Comparison of ENCODE assay signal across 10 mouse cellular contexts in the genomic region with DNA sequence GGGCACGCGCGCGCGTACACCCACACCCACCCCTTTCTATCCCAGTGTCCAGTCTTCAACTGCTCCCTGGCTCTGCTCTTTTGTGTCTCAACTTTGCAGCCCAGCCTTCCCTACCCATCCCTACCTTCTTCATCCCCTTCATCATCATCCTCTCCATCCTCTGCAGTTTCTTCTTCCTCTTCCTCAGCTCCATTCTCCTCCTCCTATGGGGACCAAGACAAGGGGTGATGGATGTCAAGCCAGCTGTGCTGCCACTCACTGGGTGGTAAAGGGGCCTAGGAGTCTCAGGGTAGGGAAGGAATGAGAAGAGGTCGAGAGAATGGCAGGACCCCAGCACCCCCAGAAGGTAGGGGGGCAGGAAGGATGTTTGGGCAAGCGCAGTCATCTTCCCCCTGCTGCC. TPM values are rescaled to one million over a fixed set of nuclear protein-coding genes. Genes with fewer than 3 reads are reported as not detected.
DNase-seq lines count a peak whose midpoint lies in the region; ATAC-seq and TF ChIP-seq lines count a peak whose summit lies in the region.
"Had no signal": no experiment of that assay in that cellular context is flagged by ENCODE, and none has a peak within 500 bp of the region (broad histone marks: within the 10 kb centered on the region; RNA-seq: fewer than 3 reads in every experiment).

No protein-coding gene starts in this region.

- no peak for TF ChIP-seq CTCF in kidney, postnatal 0 days (IDR thresholded peaks at IDR 0.05; ENCODE audit: low read depth)

- no peak overlapping the region for H3K27ac ChIP-seq in kidney, postnatal 0 days
- H3K27ac ChIP-seq in embryonic facial prominence, embryonic 13.5 days = peak overlapping the region; percentile 100; the same call in 1 of the 2 replicates
- H3K27ac ChIP-seq in hindbrain, embryonic 11.5 days (ENCODE audit: low read depth, low read length) = peak overlapping the region; percentile 55
- H3K27ac ChIP-seq in midbrain, embryonic 14.5 days (replicated peaks; ENCODE audit: low read depth, low read length) = peak overlapping the region; percentile 100

- ATAC-seq in kidney, postnatal 0 days (replicated peaks; ENCODE audit: low FRiP score, low read depth) = no peak
- no peak for ATAC-seq in embryonic facial prominence, embryonic 13.5 days (ENCODE audit: insufficient number of reproducible peaks, insufficient read depth, low FRiP score, low TSS enrichment, low read depth)
- no peak for ATAC-seq in hindbrain, embryonic 11.5 days (ENCODE audit: low FRiP score)
- no peak for ATAC-seq in midbrain, embryonic 14.5 days (ENCODE audit: low FRiP score, low TSS enrichment)
- ATAC-seq: inflammation-experienced regulatory T-cells, adult 6 months had no signal

- H3K9ac ChIP-seq in kidney, postnatal 0 days (ENCODE audit: low read depth, low read length) = no peak overlapping the region
- peak overlapping the region; percentile 99; the same call in 1 of the 2 replicates for H3K9ac ChIP-seq in embryonic facial prominence, embryonic 13.5 days
- H3K9ac ChIP-seq in hindbrain, embryonic 11.5 days (ENCODE audit: low read depth, low read length) = peak overlapping the region; percentile 12; the same call in 1 of the 2 replicates
- peak overlapping the region; percentile 100 for H3K9ac ChIP-seq in midbrain, embryonic 14.5 days (replicated peaks; ENCODE audit: low read length)

- H3K4me2 ChIP-seq in kidney, postnatal 0 days (ENCODE audit: low read length) = peak overlapping the region; percentile 84; the same call in 1 of the 2 replicates
- peak overlapping the region; percentile 91 for H3K4me2 ChIP-seq in embryonic facial prominence, embryonic 13.5 days
- peak overlapping the region; percentile 90 for H3K4me2 ChIP-seq in hindbrain, embryonic 11.5 days (replicated peaks; ENCODE audit: low read depth, low read length)
- peak overlapping the region; percentile 99 for H3K4me2 ChIP-seq in midbrain, embryonic 14.5 days (ENCODE audit: low read length)

- H3K27me3 ChIP-seq in kidney, postnatal 0 days (ENCODE audit: insufficient read depth, low read length) = no peaks in the 10 kb centered on the region
- peaks cover 13% of the 10 kb centered on the region for H3K27me3 ChIP-seq in embryonic facial prominence, embryonic 13.5 days
- peaks cover 5% of the 10 kb centered on the region; the same call in 1 of the 2 replicates for H3K27me3 ChIP-seq in hindbrain, embryonic 11.5 days (ENCODE audit: control insufficient read depth, insufficient read depth, low read length)
- H3K27me3 ChIP-seq in midbrain, embryonic 14.5 days (ENCODE audit: control insufficient read depth, insufficient read depth, low read length) = no peaks in the 10 kb centered on the region

- no peak overlapping the region for H3K4me3 ChIP-seq in kidney, postnatal 0 days (replicated peaks; ENCODE audit: low read depth, low read length)
- H3K4me3 ChIP-seq in embryonic facial prominence, embryonic 13.5 days = peak overlapping the region; percentile 91; the same call in 1 of the 2 replicates
- H3K4me3 ChIP-seq in hindbrain, embryonic 11.5 days (ENCODE audit: low read depth, low read length) = peak overlapping the region; percentile 88
- peak overlapping the region; percentile 94 for H3K4me3 ChIP-seq in midbrain, embryonic 14.5 days (replicated peaks; ENCODE audit: low read depth, low read length)

- H3K4me1 ChIP-seq in kidney, postnatal 0 days (replicated peaks; ENCODE audit: insufficient read depth, low read length) = peaks cover 34% of the 10 kb centered on the region
- H3K4me1 ChIP-seq in embryonic facial prominence, embryonic 13.5 days = peaks cover 66% of the 10 kb centered on the region
- peaks cover 26% of the 10 kb centered on the region for H3K4me1 ChIP-seq in hindbrain, embryonic 11.5 days (replicated peaks; ENCODE audit: control insufficient read depth, insufficient read depth, low read length)
- peaks cover 49% of the 10 kb centered on the region for H3K4me1 ChIP-seq in midbrain, embryonic 14.5 days (ENCODE audit: control insufficient read depth, insufficient read depth, low read length)

- no peaks in the 10 kb centered on the region for H3K9me3 ChIP-seq in kidney, postnatal 0 days (replicated peaks; ENCODE audit: low read length)
- no peaks in the 10 kb centered on the region for H3K9me3 ChIP-seq in embryonic facial prominence, embryonic 13.5 days
- H3K9me3 ChIP-seq in hindbrain, embryonic 11.5 days (ENCODE audit: control insufficient read depth, low read length) = no peaks in the 10 kb centered on the region
- H3K9me3 ChIP-seq in midbrain, embryonic 14.5 days (ENCODE audit: control insufficient read depth, low read length) = no peaks in the 10 kb centered on the region

- peaks cover 20% of the 10 kb centered on the region for H3K36me3 ChIP-seq in kidney, postnatal 0 days (ENCODE audit: insufficient read depth, low read length)
- H3K36me3 ChIP-seq in embryonic facial prominence, embryonic 13.5 days = peaks cover 28% of the 10 kb centered on the region
- 0 out of 2 replicates have a peak, but pooled peaks cover 4% of the 10 kb centered on the region for H3K36me3 ChIP-seq in hindbrain, embryonic 11.5 days (ENCODE audit: control insufficient read depth, insufficient read depth, low read length)
- peaks cover 27% of the 10 kb centered on the region for H3K36me3 ChIP-seq in midbrain, embryonic 14.5 days (ENCODE audit: control insufficient read depth, insufficient read depth, low read length)

- 86% methylated on average over 7 of the region's 7 CpGs for WGBS in kidney, postnatal 0 days
- WGBS in embryonic facial prominence, embryonic 13.5 days = 84% methylated on average over 7 of the region's 7 CpGs
- 83% methylated on average over 7 of the region's 7 CpGs for WGBS in hindbrain, embryonic 11.5 days
- WGBS in midbrain, embryonic 14.5 days = 84% methylated on average over 7 of the region's 7 CpGs

- no peak for DNase-seq in kidney, postnatal 0 days (ENCODE audit: low spot score)
- no peak for DNase-seq in kidney, postnatal 4 days
- DNase-seq in hindbrain, embryonic 11.5 days (ENCODE audit: low spot score) = peak; percentile 25
- DNase-seq in midbrain, embryonic 14.5 days = no peak
- DNase-seq in ovary, adult 18-20 months (ENCODE audit: low spot score) = no peak
- no peak for DNase-seq in thymus, postnatal 14 days
- no peak for DNase-seq in ovary, postnatal 10 days (ENCODE audit: low spot score)
- DNase-seq: cerebellum, adult 8-10 months had no signal

RNA-seq across cellular contexts. Expression of a gene that starts 3.0 kb away (rescaled TPM):
- 2.5 and 2.9 TPM in 2 replicates for polyA plus RNA-seq in kidney, postnatal 0 days (2015; fragmentation: Nextera tagmentation; extraction: Ambion mirVana)
- polyA plus RNA-seq in embryonic facial prominence, embryonic 13.5 days (2015; fragmentation: Nextera tagmentation; extraction: Ambion mirVana) = 2.9 and 3.7 TPM in 2 replicates
- 1.2 and 2.5 TPM in 2 replicates for polyA plus RNA-seq in hindbrain, embryonic 11.5 days (2014; fragmentation: Nextera tagmentation; extraction: Ambion mirVana)
- polyA plus RNA-seq in midbrain, embryonic 14.5 days (2014; fragmentation: Nextera tagmentation; extraction: Ambion mirVana) = 3.3 and 3.5 TPM in 2 replicates

RNA-seq across cellular contexts. Expression of a gene that starts 5.4 kb away (rescaled TPM):
- polyA plus RNA-seq in kidney, postnatal 0 days (2015; fragmentation: Nextera tagmentation; extraction: Ambion mirVana) = 359 and 399 TPM in 2 replicates
- polyA plus RNA-seq in embryonic facial prominence, embryonic 13.5 days (2015; fragmentation: Nextera tagmentation; extraction: Ambion mirVana) = 327 and 349 TPM in 2 replicates
- 321 and 337 TPM in 2 replicates for polyA plus RNA-seq in hindbrain, embryonic 11.5 days (2014; fragmentation: Nextera tagmentation; extraction: Ambion mirVana)
- polyA plus RNA-seq in midbrain, embryonic 14.5 days (2014; fragmentation: Nextera tagmentation; extraction: Ambion mirVana) = 749 and 823 TPM in 2 replicates

RNA-seq across cellular contexts. Expression of a gene that starts 16.7 kb away (rescaled TPM):
- 348 and 352 TPM in 2 replicates for polyA plus RNA-seq in kidney, postnatal 0 days (2015; fragmentation: Nextera tagmentation; extraction: Ambion mirVana)
- 342 and 360 TPM in 2 replicates for polyA plus RNA-seq in embryonic facial prominence, embryonic 13.5 days (2015; fragmentation: Nextera tagmentation; extraction: Ambion mirVana)
- 443 and 465 TPM in 2 replicates for polyA plus RNA-seq in hindbrain, embryonic 11.5 days (2014; fragmentation: Nextera tagmentation; extraction: Ambion mirVana)
- polyA plus RNA-seq in midbrain, embryonic 14.5 days (2014; fragmentation: Nextera tagmentation; extraction: Ambion mirVana) = 535 and 570 TPM in 2 replicates

RNA-seq across cellular contexts. Expression of a gene that starts 26.5 kb away (rescaled TPM):
- 0.24 and 0.28 TPM in 2 replicates for polyA plus RNA-seq in kidney, postnatal 0 days (2015; fragmentation: Nextera tagmentation; extraction: Ambion mirVana)
- polyA plus RNA-seq in embryonic facial prominence, embryonic 13.5 days (2015; fragmentation: Nextera tagmentation; extraction: Ambion mirVana) = 0.37 TPM in 1 of 2 replicates, not detected in the other
- polyA plus RNA-seq in hindbrain, embryonic 11.5 days (2014; fragmentation: Nextera tagmentation; extraction: Ambion mirVana) = 0.19 TPM in 1 of 2 replicates, not detected in the other
- 0.11 and 0.27 TPM in 2 replicates for polyA plus RNA-seq in midbrain, embryonic 14.5 days (2014; fragmentation: Nextera tagmentation; extraction: Ambion mirVana)

RNA-seq across cellular contexts. Expression of a gene that starts 50.7 kb away (rescaled TPM):
- 1.5 and 2.2 TPM in 2 replicates for polyA plus RNA-seq in kidney, postnatal 0 days (2015; fragmentation: Nextera tagmentation; extraction: Ambion mirVana)
- 2.0 and 2.4 TPM in 2 replicates for polyA plus RNA-seq in embryonic facial prominence, embryonic 13.5 days (2015; fragmentation: Nextera tagmentation; extraction: Ambion mirVana)
- 1.9 and 2.3 TPM in 2 replicates for polyA plus RNA-seq in hindbrain, embryonic 11.5 days (2014; fragmentation: Nextera tagmentation; extraction: Ambion mirVana)
- 14.7 and 34.9 TPM in 2 replicates for polyA plus RNA-seq in midbrain, embryonic 14.5 days (2014; fragmentation: Nextera tagmentation; extraction: Ambion mirVana)
